Mouse (Mus musculus) retina, embryonic 14.5 days (tissue): ENCODE results near the gene Cpn1.
A peak's percentile ranks its signal among the peaks of the same experiment; 100 is the strongest.
"Not testable (repeated sequence)": the region's sequence is repeated elsewhere in the genome, so short reads cannot be mapped to it uniquely, and the experiment has no call there.

Experiments
- DNase-seq: peaks from one replicate; pipeline ENCODE4 v3.0.0-alpha.2; 2015; ENCODE audit warnings: low spot score

The Cpn1 gene

GRCm38 (mm10) chr19:43981992-43982391, 4.4 kb downstream of the Cpn1 start:
- no peak for DNase-seq

- DNase-seq, result no peak
These were observed 5.6 kb downstream of the Cpn1 start for GRCm38 (mm10) chr19:43980711-43981110.

GRCm38 (mm10) chr19:43977799-43978198, 8.6 kb downstream of the Cpn1 start:
- no peak for DNase-seq

GRCm38 (mm10) chr19:43976661-43977060, 9.7 kb downstream of the Cpn1 start:
- no peak for DNase-seq

- no peak for DNase-seq
These were observed 12.1 kb downstream of the Cpn1 start for GRCm38 (mm10) chr19:43974221-43974620.

- DNase-seq, result no peak
These were observed 12.6 kb downstream of the Cpn1 start for GRCm38 (mm10) chr19:43973711-43974110.

GRCm38 (mm10) chr19:43972129-43972528, 14.2 kb downstream of the Cpn1 start:
- DNase-seq, result no peak

- peak; percentile 16 for DNase-seq
These were observed 17.8 kb downstream of the Cpn1 start for GRCm38 (mm10) chr19:43968436-43969026.

- DNase-seq, result no peak
These were observed 19.9 kb downstream of the Cpn1 start for GRCm38 (mm10) chr19:43966481-43966880.

- no peak for DNase-seq
These were observed 20.8 kb downstream of the Cpn1 start for GRCm38 (mm10) chr19:43965496-43966085.

- DNase-seq, result no peak
These were observed 23.6 kb downstream of the Cpn1 start for GRCm38 (mm10) chr19:43962795-43963194.

GRCm38 (mm10) chr19:43961185-43961584, 25.2 kb downstream of the Cpn1 start:
- peak; percentile 25 for DNase-seq

GRCm38 (mm10) chr19:43960014-43960413, 26.3 kb downstream of the Cpn1 start:
- DNase-seq, result no peak

GRCm38 (mm10) chr19:43959162-43959561, 27.2 kb downstream of the Cpn1 start:
- DNase-seq, result peak; percentile 86

- DNase-seq, result no peak
These were observed 28.5 kb downstream of the Cpn1 start for GRCm38 (mm10) chr19:43957881-43958280.

- DNase-seq, result no peak
These were observed 29.0 kb downstream of the Cpn1 start for GRCm38 (mm10) chr19:43957402-43957801.

- DNase-seq, result no peak
These were observed 31.1 kb downstream of the Cpn1 start for GRCm38 (mm10) chr19:43955266-43955665.

GRCm38 (mm10) chr19:43954864-43955263, 31.5 kb downstream of the Cpn1 start:
- DNase-seq, result no peak

GRCm38 (mm10) chr19:43952936-43953335, 33.4 kb downstream of the Cpn1 start:
- DNase-seq, result not testable (repeated sequence)

- no peak for DNase-seq
These were observed 37.1 kb downstream of the Cpn1 start for GRCm38 (mm10) chr19:43949111-43949810.

GRCm38 (mm10) chr19:43944566-43944965, 41.8 kb downstream of the Cpn1 start:
- no peak for DNase-seq

- DNase-seq, result no peak
These were observed 43.3 kb downstream of the Cpn1 start for GRCm38 (mm10) chr19:43943076-43943475.
